15 mouse cellular contexts compared by ENCODE assay signal in the genomic region with DNA sequence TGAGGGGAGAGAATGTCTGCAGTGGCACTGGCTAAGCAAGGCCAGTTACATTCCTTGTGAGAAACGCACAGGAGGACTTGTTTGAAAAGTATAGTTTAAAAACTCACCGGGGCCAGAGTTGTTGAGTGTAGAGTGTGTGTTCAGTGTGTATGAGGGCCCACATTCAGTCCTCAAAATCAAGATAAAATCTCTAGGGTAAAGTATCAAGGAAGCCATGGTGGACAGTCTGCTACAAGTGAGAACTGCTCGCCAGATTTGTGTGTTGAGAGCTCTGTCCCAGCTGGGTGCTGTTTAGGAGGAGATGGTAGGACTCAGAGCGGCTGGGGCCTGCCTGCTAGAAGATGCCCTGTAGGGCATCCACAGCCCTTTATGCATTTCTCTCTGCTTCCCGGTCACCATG.
"Had no signal": no experiment of that assay in that cellular context is flagged by ENCODE, and none has a peak within 500 bp of the region (broad histone marks: within the 10 kb centered on the region; RNA-seq: fewer than 3 reads in every experiment).

No protein-coding gene starts in this region.

- H3K9ac ChIP-seq: neural tube, embryonic 15.5 days; stomach, embryonic 15.5 days had no signal

- H3K4me2 ChIP-seq: neural tube, embryonic 15.5 days; stomach, embryonic 15.5 days had no signal

- H3K36me3 ChIP-seq: neural tube, embryonic 15.5 days; stomach, embryonic 15.5 days had no signal

- H3K4me1 ChIP-seq: stomach, embryonic 15.5 days had no signal

- DNase-seq: retina, postnatal 1 day; right cerebral cortex, adult 18-20 months; right cerebral cortex, postnatal 14 days; right cerebral cortex, postnatal 25 days; right cerebral cortex, postnatal 4 days; spleen, adult 18-20 months; thymus, adult 18-20 months; thymus, adult 2 months; thymus, postnatal 14 days; thymus, postnatal 25 days; thymus, postnatal 36 days; thymus, postnatal 4 days had no signal

- H3K9me3 ChIP-seq: neural tube, embryonic 15.5 days; stomach, embryonic 15.5 days had no signal

- H3K27me3 ChIP-seq: neural tube, embryonic 15.5 days; stomach, embryonic 15.5 days had no signal

- H3K27ac ChIP-seq: neural tube, embryonic 15.5 days; stomach, embryonic 15.5 days; stomach, postnatal 0 days had no signal

- H3K4me3 ChIP-seq: neural tube, embryonic 15.5 days; stomach, embryonic 15.5 days had no signal
